Mouse (Mus musculus) MEL (cell line): ENCODE measurements around the gene Fryl.

Source experiments
- CTCF ChIP-seq, 3 experiments: IDR thresholded peaks in 2 of 3; conservative IDR thresholded peaks in 1 of 3; 2 replicates each; pipeline ENCODE4 v1.5.1; 2011 to 2012; ENCODE audit warnings: low read length in 3 of 3, low read depth in 2 of 3, mild to moderate bottlenecking in 2 of 3, improper control_type of control experiment in 1 of 3, inconsistent platforms in 1 of 3, mixed read lengths in 1 of 3, moderate library complexity in 1 of 3; ENCODE audit not compliant: control insufficient read depth in 1 of 3, insufficient read depth in 1 of 3, poor library complexity in 1 of 3, severe bottlenecking in 1 of 3
- EP300 ChIP-seq, 2 experiments: IDR thresholded peaks; 2 replicates each; pipeline ENCODE4 v1.6.1; 2011; ENCODE audit warnings: improper control_type of control experiment in 2 of 2, low read length in 2 of 2, low read depth in 1 of 2, mild to moderate bottlenecking in 1 of 2
- HCFC1 ChIP-seq: IDR thresholded peaks from 2 replicates; pipeline ENCODE4 v1.6.1; 2012; ENCODE audit warnings: low read depth, mild to moderate bottlenecking, inconsistent platforms, low read length, improper control_type of control experiment, moderate library complexity
- MAFK ChIP-seq: IDR thresholded peaks from 2 replicates; pipeline ENCODE4 v1.6.1; 2011; ENCODE audit warnings: low read depth, mild to moderate bottlenecking, low read length, improper control_type of control experiment, borderline replicate concordance
- MAX ChIP-seq: IDR thresholded peaks from 2 replicates; pipeline ENCODE4 v1.6.1; 2011; ENCODE audit warnings: low read length, improper control_type of control experiment
- NELFE ChIP-seq: IDR thresholded peaks from 2 replicates; pipeline ENCODE4 v1.6.1; 2011; ENCODE audit warnings: low read depth, low read length, improper control_type of control experiment
- UBTF ChIP-seq: IDR thresholded peaks from 2 replicates; pipeline ENCODE4 v1.6.1; 2012; ENCODE audit warnings: low read depth, mild to moderate bottlenecking, inconsistent platforms, low read length, improper control_type of control experiment, moderate library complexity, borderline replicate concordance; ENCODE audit not compliant: insufficient read depth

GRCm38 (mm10) chr5:73150877-73151445 is 105.5 kb downstream of the Fryl start:
- TF ChIP-seq MAX (no peak), HCFC1 (no peak), MAFK (peak; percentile 63), CTCF (IDR thresholded peaks at IDR 0.05 in 2 of 3, conservative IDR thresholded peaks at IDR 0.05 in 1 of 3; ENCODE audit: control insufficient read depth in 1 of 3, insufficient read depth in 1 of 3, low read depth in 2 of 3, low read length in 3 of 3, poor library complexity in 1 of 3, severe bottlenecking in 1 of 3) (no peak), NELFE (no peak), UBTF (no peak), EP300 (IDR thresholded peaks at IDR 0.05; ENCODE audit: low read depth in 1 of 2, low read length in 2 of 2) (no peak)
